Mouse (Mus musculus) spleen, postnatal 10 days (tissue): ENCODE results near the gene Sox11.

Experiments used
- DNase-seq, 2 experiments: peaks; one replicate each; pipeline ENCODE4 v3.0.0; 2021 to 2022; ENCODE audit warnings: low spot score in 2 of 2

The Sox11 gene

DNA sequence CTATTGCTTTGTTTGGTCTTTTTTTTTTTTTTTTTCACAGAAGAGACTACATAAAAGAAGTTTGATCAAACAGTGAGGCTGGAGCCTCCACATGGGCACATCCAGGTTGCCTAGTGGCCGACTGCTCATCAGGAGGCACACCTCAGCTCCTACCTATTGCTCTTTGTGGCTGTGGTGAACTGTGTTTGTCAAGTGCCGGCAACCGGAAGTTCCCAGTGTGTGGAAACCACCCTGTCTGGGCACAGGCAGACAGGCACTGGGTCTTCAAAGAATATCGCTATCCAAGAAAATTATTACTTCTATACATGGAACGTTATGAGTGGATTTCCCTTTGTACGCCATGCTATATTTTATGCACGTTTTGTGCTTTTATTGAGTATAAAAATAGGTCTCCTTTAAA lies 6.0 kb downstream of the Sox11 start:
- no peak for DNase-seq

DNA sequence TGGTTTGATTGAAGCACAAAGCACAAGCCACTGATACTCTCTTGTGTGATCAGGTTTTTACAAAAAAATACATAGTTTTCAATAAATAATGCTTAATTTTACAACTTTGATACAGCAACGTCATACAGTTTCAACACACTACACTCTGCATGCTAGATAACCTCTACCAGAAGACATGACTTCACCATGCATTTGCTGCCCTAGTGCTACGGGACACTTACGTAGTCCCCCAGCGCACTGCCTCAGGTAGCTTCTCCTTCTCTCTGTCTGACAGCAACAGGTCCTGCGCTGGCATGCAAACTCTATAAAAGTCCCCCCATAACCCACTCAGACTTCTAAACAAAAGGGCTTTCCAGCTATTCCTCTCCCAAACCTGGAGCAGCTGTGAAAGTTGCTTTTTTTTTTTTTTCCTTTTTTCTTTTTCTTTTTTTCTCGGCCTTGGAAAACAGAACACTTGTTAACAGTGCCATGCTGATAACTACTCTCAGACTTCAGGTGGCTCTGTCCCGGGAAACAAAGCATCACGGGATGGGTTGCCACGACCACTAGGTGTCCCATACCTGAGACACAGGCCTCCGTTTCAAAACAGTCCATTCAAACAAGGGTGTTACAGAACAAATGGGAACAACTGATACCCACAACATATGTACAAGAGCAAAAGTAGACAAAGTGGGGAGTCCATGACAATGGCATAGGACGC lies 6.9 kb downstream of the Sox11 start:
- no peak for DNase-seq

DNA sequence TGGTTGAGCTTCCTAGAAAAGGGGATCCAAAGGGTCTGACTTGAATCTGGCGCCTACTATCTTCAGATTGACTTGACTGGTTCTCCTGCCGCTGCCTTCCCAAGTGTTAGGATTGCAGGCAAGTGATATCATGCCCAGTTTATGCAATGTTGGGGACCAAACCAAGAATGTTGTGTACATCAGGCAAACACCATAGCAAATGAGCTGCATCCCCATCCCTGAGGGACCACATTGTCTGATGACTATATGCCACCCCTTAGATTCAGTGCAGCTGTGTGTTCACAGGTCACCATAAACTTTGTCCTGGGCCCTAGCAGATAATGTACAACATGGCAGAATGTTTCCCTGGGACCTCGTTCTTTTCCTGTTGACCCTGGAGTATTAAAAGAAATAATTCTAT lies 8.8 kb downstream of the Sox11 start:
- no peak for DNase-seq

DNA sequence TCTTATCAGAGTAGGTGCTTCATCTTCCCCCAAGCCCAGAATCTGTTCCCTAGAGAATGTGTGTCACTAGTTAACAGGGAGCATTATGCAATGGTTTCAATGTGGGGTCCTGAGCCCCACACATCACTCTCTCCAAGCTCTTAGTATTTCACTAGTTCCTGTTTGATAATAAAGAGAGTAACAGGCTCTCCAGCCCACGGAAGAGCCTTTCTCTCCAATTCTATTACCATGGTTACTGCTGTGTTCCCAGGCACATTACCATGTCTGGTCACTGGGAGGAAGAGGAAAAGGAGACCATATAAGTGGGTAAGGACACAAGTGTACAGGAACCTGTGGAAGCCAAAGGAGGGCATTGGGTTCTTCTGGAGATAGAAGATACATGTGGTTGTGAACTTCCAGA lies 19.0 kb downstream of the Sox11 start:
- no peak for DNase-seq

DNA sequence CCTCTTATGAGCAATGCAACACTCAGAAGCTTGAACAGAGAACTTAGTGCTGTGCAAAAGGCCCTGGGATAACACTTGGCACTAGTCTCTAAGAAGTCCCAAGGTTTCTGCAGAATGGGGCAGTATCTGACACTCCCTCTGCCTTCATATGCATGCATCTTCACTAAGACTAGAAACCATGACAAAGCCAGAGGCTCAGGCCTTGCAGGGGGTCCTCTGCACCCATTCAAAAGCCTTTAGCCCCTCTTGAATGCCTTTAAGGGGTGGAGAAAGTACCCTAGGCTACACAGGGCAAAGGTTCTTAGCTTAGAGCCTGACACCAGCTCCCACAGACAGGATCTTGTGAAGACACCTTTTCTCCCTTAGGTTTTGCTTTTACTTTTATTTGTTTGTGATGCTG lies 21.7 kb downstream of the Sox11 start:
- DNase-seq = no peak

DNA sequence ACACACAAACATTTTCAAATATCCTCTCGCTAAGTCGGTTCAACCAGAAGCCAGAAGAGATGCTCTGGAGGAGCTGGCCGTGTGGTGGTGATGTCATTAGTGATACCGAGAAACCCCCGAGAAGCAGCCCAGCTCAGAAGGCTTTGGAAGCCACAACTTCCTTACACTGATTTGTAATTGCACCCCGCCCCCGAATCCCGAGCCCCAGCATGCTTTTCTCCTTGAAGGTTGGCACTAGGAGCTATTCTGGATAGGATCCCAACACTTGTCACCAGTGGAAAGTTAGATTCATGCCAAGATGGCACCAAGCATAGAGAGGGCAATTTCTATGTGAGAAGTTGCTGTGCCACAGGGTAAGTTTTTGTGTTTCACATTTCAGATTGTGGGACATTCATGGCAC lies 29.4 kb downstream of the Sox11 start:
- no peak for DNase-seq

DNA sequence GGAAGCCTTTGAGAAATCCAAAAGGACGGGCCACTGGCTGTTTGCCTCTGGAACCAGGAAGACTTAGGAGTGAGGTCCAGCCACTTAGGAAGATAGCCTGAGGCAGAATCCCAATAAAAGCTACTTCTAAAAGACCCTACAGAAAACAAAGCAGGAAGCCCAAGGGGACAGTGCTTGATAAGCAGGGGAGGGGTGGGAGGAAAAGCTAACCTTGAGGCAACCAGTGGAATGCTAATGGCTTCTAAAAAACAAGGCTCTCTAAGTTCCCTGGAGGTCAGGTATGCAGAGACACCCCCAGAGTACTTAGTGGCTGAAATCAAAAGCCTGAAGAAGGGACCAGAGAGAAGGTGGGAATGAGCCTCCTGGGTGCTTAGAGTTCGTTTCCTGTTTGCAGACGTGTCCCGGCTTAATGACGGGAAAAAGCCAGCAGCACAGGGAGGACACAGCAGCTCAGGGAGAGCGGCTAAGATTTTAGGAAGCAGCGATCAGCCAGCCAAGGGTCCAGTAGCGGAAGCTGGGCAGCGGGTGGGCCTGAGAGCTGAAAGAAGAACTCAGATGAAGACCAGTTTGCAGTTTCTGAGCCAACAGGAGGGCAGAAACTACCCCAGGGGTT lies 30.4 kb downstream of the Sox11 start:
- DNase-seq = no peak

DNA sequence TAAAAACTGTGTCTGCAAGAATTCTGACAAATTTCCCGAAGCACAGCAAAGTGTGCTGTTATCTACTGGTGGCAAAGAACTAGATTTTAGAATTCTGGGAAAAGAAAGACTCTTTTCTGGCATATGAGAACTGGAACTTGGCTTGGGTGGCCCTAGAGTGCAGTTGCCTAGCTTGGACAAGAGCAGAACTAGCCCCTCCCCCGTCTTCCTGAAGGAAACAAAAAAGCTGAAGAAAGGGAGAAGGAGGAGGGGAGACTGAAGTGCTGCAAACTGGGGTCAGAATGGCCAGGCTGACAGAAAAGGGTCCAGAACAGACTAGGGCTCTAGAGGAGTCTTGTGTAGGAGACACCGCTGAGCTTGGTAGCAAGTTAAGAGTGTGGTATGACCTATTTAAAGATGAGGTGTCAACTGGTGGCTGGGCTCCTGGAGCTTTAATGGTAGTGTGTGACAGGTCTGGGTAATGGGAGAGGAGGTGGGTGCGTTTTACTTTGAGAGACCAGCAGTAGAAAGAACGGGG lies 31.0 kb downstream of the Sox11 start:
- no peak for DNase-seq

DNA sequence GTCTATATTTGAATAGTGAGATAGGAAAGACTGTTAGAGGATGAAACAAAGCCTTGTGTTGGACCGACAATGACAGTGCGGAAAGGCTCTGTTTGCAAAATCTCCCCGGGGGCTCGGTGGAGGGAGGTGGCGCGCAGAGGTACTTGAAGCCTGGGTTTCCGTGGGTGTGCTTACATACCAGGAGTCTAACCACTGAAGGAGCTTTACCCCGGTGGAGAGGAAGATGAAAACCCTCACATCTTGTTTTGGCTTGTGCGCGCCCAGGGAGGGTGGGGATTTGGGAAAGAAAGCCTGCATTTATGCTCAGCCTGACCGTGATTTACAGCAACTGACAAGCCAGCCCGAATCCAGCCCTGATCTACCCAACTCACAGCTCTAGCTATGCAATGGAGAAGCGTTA lies 31.7 kb downstream of the Sox11 start:
- DNase-seq = no peak

DNA sequence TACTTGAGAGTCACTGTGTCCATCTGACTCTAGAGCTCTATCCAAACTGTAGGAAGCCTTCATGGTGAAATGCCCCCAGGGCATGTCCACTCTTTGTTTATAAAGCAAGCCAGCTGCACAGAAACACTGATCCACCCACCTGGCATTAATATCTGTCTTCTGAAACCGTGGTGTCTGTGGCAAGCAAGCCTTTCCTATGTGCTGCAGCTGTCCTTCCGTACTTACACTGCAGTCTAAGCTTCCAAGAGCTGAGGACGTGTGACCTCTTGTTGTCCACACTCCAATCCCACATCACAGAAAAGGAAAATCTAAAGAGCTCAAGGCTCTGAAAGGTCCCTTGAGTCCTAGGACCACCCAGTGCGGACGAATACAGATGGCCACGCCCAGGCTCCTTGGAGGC lies 32.4 kb downstream of the Sox11 start:
- DNase-seq = no peak

DNA sequence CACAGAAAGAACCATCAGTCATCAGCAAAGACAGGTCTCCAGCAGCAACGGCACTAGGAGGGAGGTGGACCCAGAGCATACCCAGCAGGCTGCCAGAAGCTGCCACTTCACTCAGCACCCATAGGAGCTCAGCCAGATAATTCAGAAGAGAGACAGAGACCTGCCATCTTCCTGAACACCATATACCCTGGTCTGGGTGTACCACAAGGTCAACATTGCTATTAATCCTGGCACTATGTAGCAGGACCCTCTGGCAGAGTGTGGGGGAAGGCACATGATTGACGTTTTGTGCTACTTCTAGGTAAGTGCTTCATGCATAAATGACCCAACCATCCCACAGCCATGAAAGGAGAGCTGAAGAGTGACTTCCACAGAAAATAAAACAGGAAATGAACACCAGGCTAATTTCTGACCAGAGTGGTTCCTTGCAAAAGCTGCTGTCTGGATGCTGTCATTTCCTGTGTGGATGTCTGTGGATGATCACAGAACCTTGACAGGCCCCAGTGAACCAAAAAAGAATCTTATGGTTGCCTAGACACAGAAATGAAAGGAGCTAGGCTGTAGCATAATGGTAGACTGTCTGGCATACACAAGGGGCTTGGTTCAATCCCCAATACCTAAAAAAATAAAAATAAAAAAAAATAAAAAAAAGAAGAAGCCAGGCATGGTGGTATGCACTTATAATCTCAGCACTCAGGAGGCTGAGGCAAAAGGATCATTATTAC lies 37.5 kb downstream of the Sox11 start:
- no peak for DNase-seq

DNA sequence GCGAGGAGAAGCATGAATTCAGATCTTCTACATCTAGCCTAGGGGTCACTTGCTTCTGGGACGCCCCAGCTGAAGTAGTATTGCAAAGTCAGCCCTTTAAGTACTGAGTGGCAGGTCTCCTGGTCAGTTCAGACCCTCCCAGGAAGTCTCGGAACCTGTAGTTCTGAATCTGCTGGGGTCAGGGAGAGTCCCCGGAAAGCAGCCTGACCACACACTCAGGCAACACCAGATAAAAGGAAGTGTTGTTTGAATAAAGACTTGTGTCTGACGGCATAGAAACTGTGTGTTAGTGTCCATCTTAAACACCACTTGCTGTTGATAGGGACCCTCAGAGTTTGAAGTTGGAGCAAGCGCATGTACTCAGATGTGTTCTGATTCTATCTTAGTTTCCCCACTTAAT lies 39.2 kb downstream of the Sox11 start:
- no peak for DNase-seq

DNA sequence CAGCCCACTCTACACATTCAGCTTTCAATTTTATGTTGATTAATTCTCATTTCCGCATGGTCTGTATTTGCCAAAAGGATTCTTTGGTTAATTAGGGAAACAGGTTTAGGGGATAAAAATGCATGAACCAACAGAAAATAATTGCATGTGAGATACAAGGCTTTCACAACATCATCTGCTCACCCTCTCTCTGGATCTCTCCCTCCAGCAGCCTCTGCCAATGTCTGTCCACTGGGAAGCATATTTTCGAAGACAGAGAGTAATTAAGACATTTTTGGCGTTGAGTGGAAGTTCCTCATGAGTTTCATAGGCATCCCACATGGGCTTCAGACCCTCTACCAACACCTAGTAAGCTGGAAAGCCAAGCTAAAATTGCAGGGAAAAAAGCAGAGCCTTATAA lies 43.7 kb downstream of the Sox11 start:
- no peak for DNase-seq

DNA sequence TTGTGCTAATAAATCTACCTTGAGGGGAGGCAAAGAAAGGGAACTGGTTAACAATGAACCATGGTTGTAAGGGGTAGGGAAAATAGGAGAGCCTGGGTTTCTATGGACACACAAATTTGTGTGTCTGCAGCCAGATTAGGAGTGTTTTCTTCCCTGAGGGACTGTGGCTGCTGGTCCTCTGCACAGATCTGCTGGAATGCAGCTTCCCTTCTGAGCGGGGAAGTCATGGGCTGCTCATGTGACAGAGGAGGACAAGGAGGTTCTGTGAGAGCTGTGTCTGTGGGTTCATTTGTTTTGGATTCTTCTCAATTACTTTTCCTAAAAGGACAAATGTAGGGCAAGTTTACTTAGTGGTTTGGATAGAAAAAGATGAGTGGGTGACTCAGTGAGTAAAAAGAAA lies 48.2 kb downstream of the Sox11 start:
- DNase-seq = no peak

DNA sequence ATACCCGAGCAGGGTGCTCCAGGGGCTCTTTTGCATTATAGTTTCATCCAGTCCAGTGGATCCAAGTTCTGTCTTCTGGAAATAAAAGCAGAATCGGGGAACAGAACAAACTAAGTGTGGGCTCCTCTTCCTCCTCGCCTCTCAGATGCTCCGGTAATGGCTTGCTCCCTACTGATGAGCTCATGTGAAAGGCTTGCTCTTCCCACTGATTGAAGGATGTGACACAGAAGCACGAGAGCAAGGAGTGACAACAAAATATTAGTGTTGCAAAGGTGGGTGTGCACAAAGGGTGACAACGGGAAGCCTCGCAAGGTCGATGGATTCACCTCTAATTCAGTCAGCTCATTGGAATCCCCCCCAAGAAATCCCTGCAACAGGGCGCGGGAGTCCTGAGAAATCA lies 48.6 kb downstream of the Sox11 start:
- no peak for DNase-seq

DNA sequence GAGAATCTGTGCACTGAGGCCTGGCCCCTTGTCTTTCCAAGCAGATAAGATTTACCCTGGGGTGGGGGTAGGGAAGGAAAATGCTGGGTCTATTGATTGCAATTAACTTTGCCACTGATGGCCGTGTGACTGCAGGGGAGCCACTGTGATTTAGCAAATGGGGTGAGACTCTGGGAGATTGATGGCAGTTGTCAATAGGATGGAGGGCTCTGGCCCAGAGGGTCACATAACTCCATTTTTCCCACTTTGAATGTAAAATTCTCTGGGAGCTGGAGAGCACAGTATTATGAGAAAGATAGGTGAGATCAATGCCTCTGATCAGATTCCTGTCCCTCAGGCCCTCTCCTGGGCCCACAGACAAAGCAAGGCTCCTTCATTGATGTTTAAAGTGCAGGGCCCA lies 49.2 kb downstream of the Sox11 start:
- no peak for DNase-seq
